Mouse (Mus musculus) B cell, adult 62 days (primary cell): Measurements from ENCODE around the gene Gm12794. TPM values are rescaled to one million over a fixed set of nuclear protein-coding genes. Genes with fewer than 3 reads are reported as not detected.

Source experiments
- total RNA-seq: library from RNA; stranded (reverse); gene quantifications from 4 replicates; pipeline ENCODE4 v1.2.4, GENCODE M21; 2023

Gm12794 gene
- total RNA-seq, result not detected in 4 replicates

GRCm38 (mm10) chr4:101940107-101940506 lies at the start of gene Gm12794:
Gene Gm12794 (plus strand): TSS chr4:101940407.

GRCm38 (mm10) chr4:101893656-101894420 lies 46.4 kb upstream of the Gm12794 start, which contains the start of gene C130073F10Rik:
Gene C130073F10Rik (minus strand): TSS chr4:101893789.

GRCm38 (mm10) chr4:101908821-101909220 lies 31.4 kb upstream of the Gm12794 start, which contains the start of gene Gm12800:
Gene Gm12800 (plus strand): TSS chr4:101909121.

GRCm38 (mm10) chr4:101980949-101981348 lies 40.7 kb downstream of the Gm12794 start, which contains the start of gene Gm12790:
Gene Gm12790 (minus strand): TSS chr4:101981049.

GRCm38 (mm10) chr4:101986326-101986725 lies 46.1 kb downstream of the Gm12794 start, which contains the start of gene Gm12789:
Gene Gm12789 (plus strand): TSS chr4:101986626.

Other genes with a start within 250 kb of the Gm12794 start
- 0.25 to 0.52 TPM in 2 of 4 replicates, not detected in the others for gene Lepr, start 223.0 kb upstream of the Gm12794 start, total RNA-seq
- gene B020004J07Rik, start 96.4 kb upstream of the Gm12794 start, total RNA-seq, result not detected in 4 replicates
- not detected in 4 replicates for gene C130073F10Rik, start 46.6 kb upstream of the Gm12794 start, total RNA-seq
- not detected in 4 replicates for gene Gm12800, start 31.3 kb upstream of the Gm12794 start, total RNA-seq
- not detected in 4 replicates for gene Gm12790, start 40.6 kb downstream of the Gm12794 start, total RNA-seq
- gene Gm12789, start 46.2 kb downstream of the Gm12794 start, total RNA-seq, result not detected in 4 replicates
- gene Pde4b, start 147.1 kb downstream of the Gm12794 start, total RNA-seq, result 142 to 150 TPM (median 145 TPM) in 4 replicates